8 mouse cellular contexts compared by ENCODE assay signal in the genomic region with DNA sequence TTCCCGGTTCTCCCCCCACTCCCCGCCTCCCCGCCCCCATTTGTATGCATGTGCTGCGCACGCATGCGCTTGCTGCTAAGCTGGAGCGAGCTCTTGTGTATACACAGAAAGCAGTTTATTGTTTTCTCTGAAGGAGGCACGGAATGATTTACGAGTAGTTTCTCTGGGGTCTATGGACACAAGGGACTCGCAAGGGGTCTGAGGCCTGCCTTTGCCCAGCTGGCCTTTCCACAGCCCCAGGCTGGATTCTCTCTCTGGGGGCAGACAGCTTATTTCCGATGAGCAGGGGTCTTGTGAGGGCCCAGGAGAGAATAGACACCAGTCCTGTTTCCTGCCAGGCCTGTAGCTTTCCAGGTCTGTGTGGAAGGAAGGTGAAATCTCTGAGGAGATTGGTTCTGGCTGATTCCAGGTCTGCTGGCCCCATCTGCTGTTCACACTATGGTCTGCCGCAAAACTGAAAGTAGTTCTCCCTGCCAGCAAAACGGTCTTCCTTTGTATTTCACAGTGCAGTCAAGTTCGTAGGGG.
A peak's percentile ranks its signal among the peaks of the same experiment; 100 is the strongest.
DNase-seq lines count a peak whose midpoint lies in the region; ATAC-seq and TF ChIP-seq lines count a peak whose summit lies in the region.

No protein-coding gene starts in this region.

- peak; percentile 78 for ATAC-seq in embryonic facial prominence, embryonic 15.5 days (ENCODE audit: insufficient number of reproducible peaks, low FRiP score, low TSS enrichment, low read depth)
- 0 out of 2 replicates have a peak, but pooled peaks have one; percentile 53 for ATAC-seq in heart, embryonic 16.5 days (replicated peaks; ENCODE audit: extremely low read depth, insufficient read depth, low FRiP score)
- ATAC-seq in kidney, postnatal 0 days (replicated peaks; ENCODE audit: low FRiP score, low read depth), result peak; percentile 79
- no peak for ATAC-seq in liver, postnatal 0 days
- ATAC-seq in neural tube, embryonic 14.5 days (ENCODE audit: low read depth), result peak; percentile 92

- H3K27ac ChIP-seq in embryonic facial prominence, embryonic 15.5 days (replicated peaks), result peak overlapping the region; percentile 13; the same call in 1 of the 2 replicates
- no peak overlapping the region for H3K27ac ChIP-seq in heart, embryonic 16.5 days (ENCODE audit: low read length)
- peak overlapping the region; percentile 76 for H3K27ac ChIP-seq in kidney, postnatal 0 days
- H3K27ac ChIP-seq in liver, postnatal 0 days (ENCODE audit: low read depth), result no peak overlapping the region
- peak overlapping the region; percentile 58 for H3K27ac ChIP-seq in neural tube, embryonic 14.5 days (ENCODE audit: low read depth, low read length)

- TF ChIP-seq EP300 in liver, postnatal 0 days (IDR thresholded peaks at IDR 0.05; ENCODE audit: low read depth), result no peak

- peak; percentile 76 for TF ChIP-seq CTCF in kidney, postnatal 0 days (IDR thresholded peaks at IDR 0.05; ENCODE audit: low read depth)
- TF ChIP-seq CTCF in liver, postnatal 0 days (IDR thresholded peaks at IDR 0.05; ENCODE audit: low read depth), result peak; percentile 67

- no peak overlapping the region for H3K4me3 ChIP-seq in embryonic facial prominence, embryonic 15.5 days (replicated peaks)
- no peak overlapping the region for H3K4me3 ChIP-seq in heart, embryonic 16.5 days (ENCODE audit: low read length)
- H3K4me3 ChIP-seq in kidney, postnatal 0 days (replicated peaks; ENCODE audit: low read depth, low read length), result no peak overlapping the region
- no peak overlapping the region for H3K4me3 ChIP-seq in liver, postnatal 0 days (ENCODE audit: low read depth, low read length)
- no peak overlapping the region for H3K4me3 ChIP-seq in neural tube, embryonic 14.5 days (ENCODE audit: low read depth, low read length)

- no peak overlapping the region for H3K9ac ChIP-seq in embryonic facial prominence, embryonic 15.5 days
- no peak overlapping the region for H3K9ac ChIP-seq in heart, embryonic 16.5 days (ENCODE audit: low read length)
- H3K9ac ChIP-seq in kidney, postnatal 0 days (ENCODE audit: low read depth, low read length), result 0 out of 2 replicates have a peak overlapping the region, but pooled peaks have one; percentile 44
- H3K9ac ChIP-seq in liver, postnatal 0 days (replicated peaks), result no peak overlapping the region
- peak overlapping the region; percentile 12; the same call in 1 of the 2 replicates for H3K9ac ChIP-seq in neural tube, embryonic 14.5 days (replicated peaks; ENCODE audit: low read depth, low read length)

- DNase-seq in 416B (ENCODE audit: low read depth) (peak; percentile 68), NIH3T3 (ENCODE audit: low read depth) (peak; percentile 74)
- DNase-seq in kidney, postnatal 0 days (ENCODE audit: low spot score), result peak; percentile 92
- DNase-seq in liver, postnatal 0 days, result peak; percentile 35
- peak; percentile 60 to 66 for DNase-seq in thymus, postnatal 36 days

- H3K4me2 ChIP-seq in embryonic facial prominence, embryonic 15.5 days (replicated peaks), result peak overlapping the region; percentile 20
- H3K4me2 ChIP-seq in heart, embryonic 16.5 days (ENCODE audit: low read depth, low read length), result no peak overlapping the region
- peak overlapping the region; percentile 47 for H3K4me2 ChIP-seq in kidney, postnatal 0 days (ENCODE audit: low read length)
- no peak overlapping the region for H3K4me2 ChIP-seq in liver, postnatal 0 days (ENCODE audit: low read depth, low read length)
- H3K4me2 ChIP-seq in neural tube, embryonic 14.5 days (ENCODE audit: low read depth, low read length), result peak overlapping the region; percentile 36

- no peaks in the 10 kb centered on the region for H3K9me3 ChIP-seq in embryonic facial prominence, embryonic 15.5 days (replicated peaks)
- H3K9me3 ChIP-seq in heart, embryonic 16.5 days (replicated peaks; ENCODE audit: control insufficient read depth, low read length), result no peaks in the 10 kb centered on the region
- H3K9me3 ChIP-seq in kidney, postnatal 0 days (replicated peaks; ENCODE audit: low read length), result no peaks in the 10 kb centered on the region
- no peaks in the 10 kb centered on the region for H3K9me3 ChIP-seq in liver, postnatal 0 days (ENCODE audit: low read length)
- H3K9me3 ChIP-seq in neural tube, embryonic 14.5 days (ENCODE audit: control insufficient read depth, low read length), result no peaks in the 10 kb centered on the region

- H3K27me3 ChIP-seq in embryonic facial prominence, embryonic 15.5 days, result peaks cover 3% of the 10 kb centered on the region; the same call in 1 of the 2 replicates
- H3K27me3 ChIP-seq in heart, embryonic 16.5 days (ENCODE audit: control insufficient read depth, insufficient read depth, low read length), result peaks cover 2% of the 10 kb centered on the region; the same call in 1 of the 2 replicates
- no peaks in the 10 kb centered on the region for H3K27me3 ChIP-seq in kidney, postnatal 0 days (ENCODE audit: insufficient read depth, low read length)
- H3K27me3 ChIP-seq in liver, postnatal 0 days (ENCODE audit: insufficient read depth, low read length), result no peaks in the 10 kb centered on the region
- no peaks in the 10 kb centered on the region for H3K27me3 ChIP-seq in neural tube, embryonic 14.5 days (ENCODE audit: control insufficient read depth, insufficient read depth, low read length)

- no peaks in the 10 kb centered on the region for H3K36me3 ChIP-seq in embryonic facial prominence, embryonic 15.5 days
- H3K36me3 ChIP-seq in heart, embryonic 16.5 days (ENCODE audit: control insufficient read depth, insufficient read depth), result no peaks in the 10 kb centered on the region
- H3K36me3 ChIP-seq in kidney, postnatal 0 days (ENCODE audit: insufficient read depth, low read length), result no peaks in the 10 kb centered on the region
- no peaks in the 10 kb centered on the region for H3K36me3 ChIP-seq in liver, postnatal 0 days (replicated peaks; ENCODE audit: insufficient read depth, low read length)
- H3K36me3 ChIP-seq in neural tube, embryonic 14.5 days (ENCODE audit: control insufficient read depth, insufficient read depth, low read length), result no peaks in the 10 kb centered on the region

- H3K4me1 ChIP-seq in embryonic facial prominence, embryonic 15.5 days, result peaks cover 9% of the 10 kb centered on the region
- H3K4me1 ChIP-seq in heart, embryonic 16.5 days (ENCODE audit: control insufficient read depth, insufficient read depth, low read length), result peaks cover 13% of the 10 kb centered on the region
- peaks cover 14% of the 10 kb centered on the region for H3K4me1 ChIP-seq in kidney, postnatal 0 days (replicated peaks; ENCODE audit: insufficient read depth, low read length)
- peaks cover 5% of the 10 kb centered on the region; the same call in 1 of the 2 replicates for H3K4me1 ChIP-seq in liver, postnatal 0 days (ENCODE audit: insufficient read depth)
- 0 out of 2 replicates have a peak, but pooled peaks cover 5% of the 10 kb centered on the region for H3K4me1 ChIP-seq in neural tube, embryonic 14.5 days (ENCODE audit: control insufficient read depth, insufficient read depth, low read length)

- 59% methylated on average over 14 of the region's 14 CpGs for WGBS in embryonic facial prominence, embryonic 15.5 days
- WGBS in heart, embryonic 16.5 days, result 71% methylated on average over 14 of the region's 14 CpGs
- 32% methylated on average over 14 of the region's 14 CpGs for WGBS in kidney, postnatal 0 days
- 73% methylated on average over 14 of the region's 14 CpGs for WGBS in liver, postnatal 0 days (ENCODE audit: insufficient replicate concordance)
- WGBS in neural tube, embryonic 14.5 days, result 10% methylated on average over 14 of the region's 14 CpGs

Comparison
In these comparisons a context has a peak if more than half of its experiments do, and no peak if none do; other contexts are left out.
1. DNase-seq: peak in every context shown above with its lines; median percentile 92 in kidney, postnatal 0 days; 74 in NIH3T3; 68 in 416B; 63 in thymus, postnatal 36 days; 35 in liver, postnatal 0 days.
2. H3K27ac ChIP-seq: peak in embryonic facial prominence, embryonic 15.5 days (single experiment), kidney, postnatal 0 days (single experiment) and neural tube, embryonic 14.5 days (single experiment); none in heart, embryonic 16.5 days (single experiment) and liver, postnatal 0 days (single experiment).
3. H3K4me2 ChIP-seq: peak in embryonic facial prominence, embryonic 15.5 days (single experiment), kidney, postnatal 0 days (single experiment) and neural tube, embryonic 14.5 days (single experiment); none in heart, embryonic 16.5 days (single experiment) and liver, postnatal 0 days (single experiment).
4. H3K9ac ChIP-seq: peak in kidney, postnatal 0 days (single experiment) and neural tube, embryonic 14.5 days (single experiment); none in embryonic facial prominence, embryonic 15.5 days (single experiment), heart, embryonic 16.5 days (single experiment) and liver, postnatal 0 days (single experiment).